Mouse (Mus musculus): Measurements from ENCODE around the gene Cdkal1. TPM values are rescaled to one million over a fixed set of nuclear protein-coding genes. Genes with fewer than 3 reads are reported as not detected.

Cdkal1 gene
- total and polyA plus RNA-seq, 3 experiments, result 8.7 to 13.7 (median 9.5) TPM

DNA sequence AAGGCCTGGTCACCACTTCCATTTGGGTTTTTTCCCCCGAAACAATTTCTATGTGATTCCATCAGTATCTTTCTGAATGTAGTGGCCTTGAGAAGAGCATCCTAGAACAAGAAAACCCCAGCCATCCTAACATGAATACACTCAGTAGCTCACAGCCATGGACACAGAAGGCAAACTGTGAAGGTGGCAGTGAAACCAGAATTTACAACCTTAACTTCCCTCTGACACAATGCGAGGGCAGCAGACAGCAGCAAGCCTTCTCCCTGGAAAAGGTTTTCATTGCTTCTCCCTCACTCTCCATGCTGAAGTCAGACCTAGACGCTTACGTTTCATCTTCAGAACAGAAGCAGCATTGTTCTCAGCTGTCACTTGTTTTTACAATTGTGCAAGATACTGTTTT lies 87.9 kb downstream of the Cdkal1 start:
- in situ Hi-C loops (cut with MboI; ENCODE audit: low pct_ligation_motif_present, low pct_unique_long_range_greater_than_20kb, low sequenced_read_pairs) (no loop called here), dilution Hi-C loops (cut with MboI; ENCODE audit: extremely low pct_ligation_motif_present, extremely low pct_unique_long_range_greater_than_20kb, low sequenced_read_pairs) (no loop called here)
- H3K4me1 ChIP-seq (ENCODE audit: control insufficient read depth in 1 of 2, insufficient read depth in 2 of 2), result peaks cover 4 to 54% of the 10 kb centered on the region in 2 experiments
- H3K27me3 ChIP-seq (replicated peaks), result no peaks in the 10 kb centered on the region
- H3K4me3 ChIP-seq (replicated peaks in 1 of 3; ENCODE audit: low read depth in 2 of 3, low read length in 2 of 3, poor library complexity in 1 of 3), result no peak overlapping the region
- no peak overlapping the region for H3K27ac ChIP-seq (ENCODE audit: insufficient read depth, low read depth)
- DNase-seq (ENCODE audit: extremely low read depth), result no peak
- H3K79me2 ChIP-seq (replicated peaks; ENCODE audit: control insufficient read depth, extremely low read depth, insufficient read depth, poor library complexity, severe bottlenecking), result no peaks in the 10 kb centered on the region
- peaks cover 4 to 13% of the 10 kb centered on the region in 2 experiments for H3K36me3 ChIP-seq (replicated peaks in 1 of 2; ENCODE audit: control insufficient read depth in 1 of 2, insufficient read depth in 1 of 2, low read length in 1 of 2)
- no peaks in the 10 kb centered on the region for H3K9me3 ChIP-seq (replicated peaks; ENCODE audit: low read length)
- H3K9ac ChIP-seq (ENCODE audit: insufficient read depth, low read depth), result no peak overlapping the region
- H3K4me2 ChIP-seq (ENCODE audit: insufficient read depth, low read depth, poor library complexity, severe bottlenecking), result no peak overlapping the region
- TF ChIP-seq CTCF (conservative IDR thresholded peaks at IDR 0.05 in 1 of 2, IDR thresholded peaks at IDR 0.05 in 1 of 2; ENCODE audit: low read depth in 2 of 2, low read length in 2 of 2), result no peak
- TF ChIP-seq POLR2A (IDR thresholded peaks at IDR 0.05; ENCODE audit: low read depth, low read length), result no peak

DNA sequence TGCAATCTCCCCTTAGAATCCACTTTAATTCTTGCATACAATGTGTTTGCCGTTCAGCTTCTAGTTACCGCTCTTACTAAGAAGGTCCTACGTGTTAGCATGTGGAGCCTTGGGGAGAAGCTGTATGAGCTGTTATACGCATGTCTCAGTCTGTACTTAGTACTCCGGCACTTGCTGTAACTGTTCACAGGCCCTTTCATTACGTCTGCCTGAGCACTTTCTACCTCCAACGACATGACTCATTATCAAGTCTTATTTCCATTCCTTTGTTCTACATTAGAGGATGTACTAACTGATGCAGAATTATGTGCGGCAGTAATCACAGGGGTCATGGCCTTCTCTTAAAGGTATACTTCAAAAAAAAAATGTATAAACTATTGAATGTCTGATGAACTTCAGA lies 89.1 kb downstream of the Cdkal1 start:
- H3K79me2 ChIP-seq (replicated peaks; ENCODE audit: control insufficient read depth, extremely low read depth, insufficient read depth, poor library complexity, severe bottlenecking), result no peaks in the 10 kb centered on the region
- TF ChIP-seq CHD1 (IDR thresholded peaks at IDR 0.05; ENCODE audit: low read depth, low read length) (no peak), JUN (IDR thresholded peaks at IDR 0.05; ENCODE audit: insufficient read depth, low read depth, low read length) (no peak), SMC3 (IDR thresholded peaks at IDR 0.05; ENCODE audit: low read depth, low read length) (no peak)
- DNase-seq (ENCODE audit: extremely low read depth), result no peak
- no peak overlapping the region for H3K4me2 ChIP-seq (ENCODE audit: insufficient read depth, low read depth, poor library complexity, severe bottlenecking)
- dilution Hi-C loops (cut with MboI; ENCODE audit: extremely low pct_ligation_motif_present, extremely low pct_unique_long_range_greater_than_20kb, low sequenced_read_pairs) (no loop called here), in situ Hi-C loops (cut with MboI; ENCODE audit: low pct_ligation_motif_present, low pct_unique_long_range_greater_than_20kb, low sequenced_read_pairs) (no loop called here)
- H3K9me3 ChIP-seq (replicated peaks; ENCODE audit: low read length), result no peaks in the 10 kb centered on the region
- H3K9ac ChIP-seq (ENCODE audit: insufficient read depth, low read depth), result no peak overlapping the region
- H3K4me1 ChIP-seq (ENCODE audit: control insufficient read depth in 1 of 2, insufficient read depth in 2 of 2), result peaks cover 4 to 59% of the 10 kb centered on the region in 2 experiments
- H3K4me3 ChIP-seq (replicated peaks in 1 of 3; ENCODE audit: low read depth in 2 of 3, low read length in 2 of 3, poor library complexity in 1 of 3), result no peak overlapping the region
- H3K27me3 ChIP-seq (replicated peaks), result no peaks in the 10 kb centered on the region
- peaks cover 4 to 9% of the 10 kb centered on the region in 2 experiments for H3K36me3 ChIP-seq (replicated peaks in 1 of 2; ENCODE audit: control insufficient read depth in 1 of 2, insufficient read depth in 1 of 2, low read length in 1 of 2)
- H3K27ac ChIP-seq (ENCODE audit: insufficient read depth, low read depth), result no peak overlapping the region

- H3K36me3 ChIP-seq (replicated peaks in 1 of 2; ENCODE audit: control insufficient read depth in 1 of 2, insufficient read depth in 1 of 2, low read length in 1 of 2), result peaks cover 4 to 10% of the 10 kb centered on the region in 2 experiments
- H3K27ac ChIP-seq (ENCODE audit: insufficient read depth, low read depth), result no peak overlapping the region
- peaks cover 4 to 57% of the 10 kb centered on the region in 2 experiments for H3K4me1 ChIP-seq (ENCODE audit: control insufficient read depth in 1 of 2, insufficient read depth in 2 of 2)
- H3K4me2 ChIP-seq (ENCODE audit: insufficient read depth, low read depth, poor library complexity, severe bottlenecking), result no peak overlapping the region
- H3K4me3 ChIP-seq (replicated peaks in 1 of 3; ENCODE audit: low read depth in 2 of 3, low read length in 2 of 3, poor library complexity in 1 of 3), result no peak overlapping the region
- H3K9ac ChIP-seq (ENCODE audit: insufficient read depth, low read depth), result no peak overlapping the region
- H3K27me3 ChIP-seq (replicated peaks), result no peaks in the 10 kb centered on the region
- H3K79me2 ChIP-seq (replicated peaks; ENCODE audit: control insufficient read depth, extremely low read depth, insufficient read depth, poor library complexity, severe bottlenecking), result no peaks in the 10 kb centered on the region
- in situ Hi-C loops (cut with MboI; ENCODE audit: low pct_ligation_motif_present, low pct_unique_long_range_greater_than_20kb, low sequenced_read_pairs) (no loop called here), dilution Hi-C loops (cut with MboI; ENCODE audit: extremely low pct_ligation_motif_present, extremely low pct_unique_long_range_greater_than_20kb, low sequenced_read_pairs) (no loop called here)
- DNase-seq (ENCODE audit: extremely low read depth), result no peak
- H3K9me3 ChIP-seq (replicated peaks; ENCODE audit: low read length), result no peaks in the 10 kb centered on the region
- TF ChIP-seq GABPA (IDR thresholded peaks at IDR 0.05; ENCODE audit: insufficient replicate concordance, low read depth, low read length) (no peak), CHD1 (IDR thresholded peaks at IDR 0.05; ENCODE audit: low read depth, low read length) (no peak), JUND (conservative IDR thresholded peaks at IDR 0.05; ENCODE audit: low read depth, low read length) (no peak)
Observed at GRCm38 (mm10) chr13:29765296-29765695, 90.2 kb downstream of the Cdkal1 start.
